Mouse (Mus musculus): ENCODE results near the gene Atp2a3. TPM values are rescaled to one million over a fixed set of nuclear protein-coding genes. Genes with fewer than 3 reads are reported as not detected.
A peak's percentile ranks its signal among the peaks of the same experiment; 100 is the strongest.

Gene Atp2a3
- total and polyA plus RNA-seq, 2 experiments from 2014 or later = 3.1 to 3.8 TPM

- WGBS = 34% methylated on average over 7 of the region's 7 CpGs
- H3K4me3 ChIP-seq (ENCODE audit: low read depth, low read length) = no peak overlapping the region
- no peak overlapping the region for H3K27ac ChIP-seq (ENCODE audit: low read depth)
- peaks cover 26% of the 10 kb centered on the region for H3K27me3 ChIP-seq (ENCODE audit: control insufficient read depth, insufficient read depth, low read length)
- H3K9ac ChIP-seq (replicated peaks; ENCODE audit: low read depth, low read length) = no peak overlapping the region
- DNase-seq (ENCODE audit: low spot score) = no peak
- no peaks in the 10 kb centered on the region for H3K9me3 ChIP-seq (replicated peaks; ENCODE audit: control insufficient read depth, low read length)
- H3K4me1 ChIP-seq (ENCODE audit: control insufficient read depth, insufficient read depth) = no peaks in the 10 kb centered on the region
- no peaks in the 10 kb centered on the region for H3K36me3 ChIP-seq (replicated peaks; ENCODE audit: control insufficient read depth, insufficient read depth, low read length)
- H3K4me2 ChIP-seq (ENCODE audit: low read depth, low read length) = peak overlapping the region; percentile 4; the same call in 1 of the 2 replicates
- no peak for ATAC-seq (ENCODE audit: insufficient read depth, low read depth)
- no peak for TF ChIP-seq CTCF (IDR thresholded peaks at IDR 0.05; ENCODE audit: low read depth)
- TF ChIP-seq EP300 (IDR thresholded peaks at IDR 0.05; ENCODE audit: low read depth) = no peak
Observed at GRCm38 (mm10) chr11:72963058-72963788, 2.3 kb downstream of the Atp2a3 start.

- H3K9me3 ChIP-seq (replicated peaks; ENCODE audit: control insufficient read depth, low read length) = no peaks in the 10 kb centered on the region
Observed at GRCm38 (mm10) chr11:72963789-72964294, 2.9 kb downstream of the Atp2a3 start.

GRCm38 (mm10) chr11:72974995-72975503 lies 14.1 kb downstream of the Atp2a3 start:
- no peaks in the 10 kb centered on the region for H3K9me3 ChIP-seq (replicated peaks; ENCODE audit: control insufficient read depth, low read length)
- H3K9ac ChIP-seq (replicated peaks; ENCODE audit: low read depth, low read length) = no peak overlapping the region
- no peak for ATAC-seq (ENCODE audit: insufficient read depth, low read depth)
- H3K36me3 ChIP-seq (replicated peaks; ENCODE audit: control insufficient read depth, insufficient read depth, low read length) = no peaks in the 10 kb centered on the region
- no peak overlapping the region for H3K27ac ChIP-seq (ENCODE audit: low read depth)
- no peaks in the 10 kb centered on the region for H3K4me1 ChIP-seq (ENCODE audit: control insufficient read depth, insufficient read depth)
- no peaks in the 10 kb centered on the region for H3K27me3 ChIP-seq (ENCODE audit: control insufficient read depth, insufficient read depth, low read length)
- DNase-seq (ENCODE audit: low spot score) = no peak
- TF ChIP-seq EP300 (IDR thresholded peaks at IDR 0.05; ENCODE audit: low read depth) = no peak
- TF ChIP-seq CTCF (IDR thresholded peaks at IDR 0.05; ENCODE audit: low read depth) = no peak
- H3K4me2 ChIP-seq (ENCODE audit: low read depth, low read length) = no peak overlapping the region
- WGBS = 76% methylated on average over 13 of the region's 13 CpGs
- H3K4me3 ChIP-seq (ENCODE audit: low read depth, low read length) = no peak overlapping the region

More at GRCm38 (mm10) chr11:72963789-72964294, 2.9 kb downstream of the Atp2a3 start:
- Histone ChIP-seq H3K9ac (replicated peaks; ENCODE audit: low read depth, low read length) (no peak overlapping the region), H3K4me3 (ENCODE audit: low read depth, low read length) (no peak overlapping the region), H3K27me3 (ENCODE audit: control insufficient read depth, insufficient read depth, low read length) (peaks cover 26% of the 10 kb centered on the region), H3K36me3 (replicated peaks; ENCODE audit: control insufficient read depth, insufficient read depth, low read length) (no peaks in the 10 kb centered on the region), H3K4me1 (ENCODE audit: control insufficient read depth, insufficient read depth) (no peaks in the 10 kb centered on the region), H3K4me2 (ENCODE audit: low read depth, low read length) (no peak overlapping the region), H3K27ac (ENCODE audit: low read depth) (no peak overlapping the region)
- ATAC-seq (ENCODE audit: insufficient read depth, low read depth) = no peak
- no peak for DNase-seq (ENCODE audit: low spot score)
- TF ChIP-seq EP300 (IDR thresholded peaks at IDR 0.05; ENCODE audit: low read depth) (no peak), CTCF (IDR thresholded peaks at IDR 0.05; ENCODE audit: low read depth) (no peak)
- 63% methylated on average over 3 of the region's 3 CpGs for WGBS

GRCm38 (mm10) chr11:72982516-72982915 lies 21.5 kb downstream of the Atp2a3 start:
- H3K9me3 ChIP-seq (replicated peaks; ENCODE audit: control insufficient read depth, low read length) = no peaks in the 10 kb centered on the region
- H3K4me3 ChIP-seq (ENCODE audit: low read depth, low read length) = no peak overlapping the region
- no peak overlapping the region for H3K4me2 ChIP-seq (ENCODE audit: low read depth, low read length)
- no peaks in the 10 kb centered on the region for H3K27me3 ChIP-seq (ENCODE audit: control insufficient read depth, insufficient read depth, low read length)
- no peak for ATAC-seq (ENCODE audit: insufficient read depth, low read depth)
- no peaks in the 10 kb centered on the region for H3K36me3 ChIP-seq (replicated peaks; ENCODE audit: control insufficient read depth, insufficient read depth, low read length)
- 81% methylated on average over 9 of the region's 9 CpGs for WGBS
- no peak overlapping the region for H3K27ac ChIP-seq (ENCODE audit: low read depth)
- H3K4me1 ChIP-seq (ENCODE audit: control insufficient read depth, insufficient read depth) = no peaks in the 10 kb centered on the region
- no peak for TF ChIP-seq EP300 (IDR thresholded peaks at IDR 0.05; ENCODE audit: low read depth)
- TF ChIP-seq CTCF (IDR thresholded peaks at IDR 0.05; ENCODE audit: low read depth) = no peak
- no peak overlapping the region for H3K9ac ChIP-seq (replicated peaks; ENCODE audit: low read depth, low read length)
- no peak for DNase-seq (ENCODE audit: low spot score)

DNA sequence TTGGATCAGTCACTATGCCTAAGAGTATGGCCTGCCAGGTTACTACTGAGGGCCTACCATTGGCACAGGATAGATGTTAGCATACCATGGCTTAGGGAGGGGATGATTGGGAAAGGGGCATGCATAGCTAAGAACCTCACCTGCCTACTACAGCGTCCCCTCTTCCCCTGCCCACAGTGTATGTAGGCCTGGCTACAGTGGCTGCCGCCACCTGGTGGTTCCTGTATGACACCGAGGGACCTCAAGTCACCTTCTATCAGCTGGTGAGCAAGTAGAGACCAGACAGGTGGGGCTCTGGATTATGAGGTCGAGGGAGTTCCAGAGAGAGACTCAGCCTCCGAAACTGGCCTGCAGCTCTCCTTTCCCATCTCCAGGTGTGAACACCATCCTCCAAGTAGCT lies 22.3 kb downstream of the Atp2a3 start:
- TF ChIP-seq CTCF (IDR thresholded peaks at IDR 0.05; ENCODE audit: low read depth) = peak; percentile 66
- TF ChIP-seq EP300 (IDR thresholded peaks at IDR 0.05; ENCODE audit: low read depth) = no peak
- no peak overlapping the region for H3K27ac ChIP-seq (ENCODE audit: low read depth)
- DNase-seq (ENCODE audit: low spot score) (no peak), ATAC-seq (ENCODE audit: insufficient read depth, low read depth) (no peak)
- H3K9me3 ChIP-seq (replicated peaks; ENCODE audit: control insufficient read depth, low read length) = no peaks in the 10 kb centered on the region
- no peaks in the 10 kb centered on the region for H3K36me3 ChIP-seq (replicated peaks; ENCODE audit: control insufficient read depth, insufficient read depth, low read length)
- no peak overlapping the region for H3K9ac ChIP-seq (replicated peaks; ENCODE audit: low read depth, low read length)
- no peaks in the 10 kb centered on the region for H3K4me1 ChIP-seq (ENCODE audit: control insufficient read depth, insufficient read depth)
- 45% methylated on average over 5 of the region's 5 CpGs for WGBS
- H3K27me3 ChIP-seq (ENCODE audit: control insufficient read depth, insufficient read depth, low read length) = no peaks in the 10 kb centered on the region
- no peak overlapping the region for H3K4me3 ChIP-seq (ENCODE audit: low read depth, low read length)
- H3K4me2 ChIP-seq (ENCODE audit: low read depth, low read length) = no peak overlapping the region
